Mouse (Mus musculus) liver, embryonic 14.5 days (tissue): ENCODE data around the gene Auts2.

Experiments used
- CTCF ChIP-seq: IDR thresholded peaks from 2 replicates; pipeline ENCODE4 v1.5.1; 2016; ENCODE audit warnings: antibody characterized with exemption, low read depth, control low read depth
- EP300 ChIP-seq: IDR thresholded peaks from 2 replicates; pipeline ENCODE4 v1.6.1; 2016; ENCODE audit warnings: antibody characterized with exemption, low read depth

- no peak for TF ChIP-seq EP300
- TF ChIP-seq CTCF, result no peak
Measured at GRCm38 (mm10) chr5:131727909-131728308, 815.2 kb downstream of the Auts2 start.
